Mouse (Mus musculus): ENCODE data around the gene Olfr419. TPM values are rescaled to one million over a fixed set of nuclear protein-coding genes. Genes with fewer than 3 reads are reported as not detected.

The Olfr419 gene
- polyA plus RNA-seq (2017; shearing (Covaris generic)) = not detected

GRCm38 (mm10) chr1:174251961-174252360 is at the start of gene Olfr419:
Gene Olfr419, minus strand, starts transcription at chr1:174252061.
- ATAC-seq = no peak

GRCm38 (mm10) chr1:174270643-174271042 is 18.8 kb upstream of the Olfr419 start:
- no peak for ATAC-seq

GRCm38 (mm10) chr1:174269162-174269561 is 17.3 kb upstream of the Olfr419 start:
- no peak for ATAC-seq

GRCm38 (mm10) chr1:174267816-174268215 is 16.0 kb upstream of the Olfr419 start:
- no peak for ATAC-seq

- ATAC-seq = no peak
These were observed 1.5 kb downstream of the Olfr419 start for GRCm38 (mm10) chr1:174250376-174250775.

GRCm38 (mm10) chr1:174247170-174247569 is 4.7 kb downstream of the Olfr419 start:
- no peak for ATAC-seq

GRCm38 (mm10) chr1:174246080-174246479 is 5.8 kb downstream of the Olfr419 start:
- ATAC-seq = no peak

GRCm38 (mm10) chr1:174244621-174245020 is 7.2 kb downstream of the Olfr419 start:
- ATAC-seq = no peak

- no peak for ATAC-seq
These were observed 11.9 kb downstream of the Olfr419 start for GRCm38 (mm10) chr1:174239916-174240315.

GRCm38 (mm10) chr1:174216528-174217204 is 35.2 kb downstream of the Olfr419 start:
- ATAC-seq = no peak

- no peak for ATAC-seq
These were observed 36.4 kb downstream of the Olfr419 start for GRCm38 (mm10) chr1:174215270-174216038.

- no peak for ATAC-seq
These were observed 39.6 kb downstream of the Olfr419 start for GRCm38 (mm10) chr1:174212286-174212685.

GRCm38 (mm10) chr1:174204699-174205098 is 47.2 kb downstream of the Olfr419 start:
- no peak for ATAC-seq

Other genes starting within 250 kb of the Olfr419 start
- not detected for gene Ifi205, start 220.3 kb downstream of the Olfr419 start, polyA plus RNA-seq (2017; shearing (Covaris generic))
- under 1 TPM in 1 of 2 experiments, not detected in 1; 0.15 TPM for gene Olfr433, start 211.4 kb downstream of the Olfr419 start, polyA plus RNA-seq (2017; shearing (Covaris generic))
- gene Olfr432, start 202.9 kb downstream of the Olfr419 start, polyA plus RNA-seq (2017; shearing (Covaris generic)) = not detected
- gene Olfr430, start 185.5 kb downstream of the Olfr419 start, polyA plus RNA-seq (2017; shearing (Covaris generic)) = not detected
- gene Olfr429, start 167.7 kb downstream of the Olfr419 start, polyA plus RNA-seq (2017; shearing (Covaris generic)) = not detected
- gene Olfr427, start 155.2 kb downstream of the Olfr419 start, polyA plus RNA-seq (2017; shearing (Covaris generic)) = not detected
- not detected for gene Olfr231, start 130.9 kb downstream of the Olfr419 start, polyA plus RNA-seq (2017; shearing (Covaris generic))
- gene Olfr424, start 120.5 kb downstream of the Olfr419 start, polyA plus RNA-seq (2017; shearing (Covaris generic)) = not detected
- gene Olfr420, start 96.4 kb downstream of the Olfr419 start, polyA plus RNA-seq (2017; shearing (Covaris generic)) = not detected
- gene Spta1, start 79.3 kb downstream of the Olfr419 start, polyA plus RNA-seq (2017; shearing (Covaris generic)) = under 1 TPM in 1 of 2 experiments, not detected in 1; 0.19 TPM
- not detected for gene Mptx1, start 78.5 kb upstream of the Olfr419 start, polyA plus RNA-seq (2017; shearing (Covaris generic))
- gene Olfr417, start 113.1 kb upstream of the Olfr419 start, polyA plus RNA-seq (2017; shearing (Covaris generic)) = not detected
- not detected for gene Olfr248, start 139.0 kb upstream of the Olfr419 start, polyA plus RNA-seq (2017; shearing (Covaris generic))
- not detected for gene Olfr414, start 172.0 kb upstream of the Olfr419 start, polyA plus RNA-seq (2017; shearing (Covaris generic))
- gene Olfr220, start 190.0 kb upstream of the Olfr419 start, polyA plus RNA-seq (2017; shearing (Covaris generic)) = under 1 TPM in 1 of 2 experiments, not detected in 1; 0.13 TPM
- not detected for gene Fmn2, start 249.8 kb upstream of the Olfr419 start, polyA plus RNA-seq (2017; shearing (Covaris generic))

Data from activated CD4-positive, CD25-positive, alpha-beta regulatory T cell, adult 4 months (primary cell).